Mouse (Mus musculus) forebrain, postnatal 0 days (tissue): ENCODE results near the gene BC051019. TPM values are rescaled to one million over a fixed set of nuclear protein-coding genes. Genes with fewer than 3 reads are reported as not detected.
A peak's percentile ranks its signal among the peaks of the same experiment; 100 is the strongest.

Source experiments
- ATAC-seq: fragments of 200-750 bp; cut with Nextera tagmentation; 2 replicates; pipeline ENCODE4 v1.8.0; 2017; ENCODE audit warnings: mild to moderate bottlenecking, moderate library complexity
- DNase-seq: peaks from one replicate; pipeline ENCODE4 v3.0.0-alpha.2; 2015
- H3K27ac ChIP-seq: fragments of 300-500 bp; sonication (generic); 2 replicates; pipeline ENCODE4 v1.5.1; 2014; ENCODE audit warnings: low read depth, mild to moderate bottlenecking, antibody characterized with exemption, low read length, moderate library complexity, mixed read lengths
- H3K27me3 ChIP-seq: fragments of 300-500 bp; sonication (generic); 2 replicates; pipeline ENCODE4 v1.6.1; 2014; ENCODE audit warnings: mild to moderate bottlenecking, low read length, mixed read lengths; ENCODE audit not compliant: insufficient read depth
- H3K36me3 ChIP-seq: fragments of 300-500 bp; sonication (generic); 2 replicates; pipeline ENCODE4 v1.6.1; 2014; ENCODE audit warnings: mild to moderate bottlenecking, moderate library complexity; ENCODE audit not compliant: insufficient read depth
- H3K4me1 ChIP-seq: fragments of 300-500 bp; sonication (generic); 2 replicates; pipeline ENCODE4 v1.6.1; 2014; ENCODE audit warnings: antibody characterized with exemption; ENCODE audit not compliant: insufficient read depth
- H3K4me2 ChIP-seq: fragments of 300-500 bp; sonication (generic); 2 replicates; pipeline ENCODE4 v1.6.1; 2014; ENCODE audit warnings: low read depth, mild to moderate bottlenecking, moderate library complexity
- H3K4me3 ChIP-seq: fragments of 300-500 bp; sonication (generic); 2 replicates; pipeline ENCODE4 v1.5.1; 2014; ENCODE audit warnings: low read depth, low read length, mixed read lengths
- H3K9ac ChIP-seq: fragments of 300-500 bp; sonication (generic); 2 replicates; pipeline ENCODE4 v1.6.1; 2014; ENCODE audit warnings: mild to moderate bottlenecking
- H3K9me3 ChIP-seq: fragments of 300-500 bp; sonication (generic); 2 replicates; pipeline ENCODE4 v1.6.1; 2016; ENCODE audit warnings: low read length
- CTCF ChIP-seq: sonication (generic); IDR thresholded peaks from 2 replicates; pipeline ENCODE4 v1.5.1; 2016; ENCODE audit warnings: antibody characterized with exemption, control low read depth, low read depth
- WGBS: fragments of 180-500 bp; shearing (Covaris S2); extraction: QIAGEN DNeasy Blood & Tissue Kit; methylation state at CpG from one replicate; pipeline ENCODE4 v1.1.7; 2014; 5-methylcytosine and 5-hydroxymethylcytosine counted together
- polyA plus RNA-seq: library from polyadenylated mRNA; unstranded; fragments of >200 nt; fragmentation: Nextera tagmentation; extraction: Ambion mirVana; gene quantifications from 2 replicates; pipeline ENCODE4 v1.2.1, GENCODE M21; 2015
- total RNA-seq: library from RNA; depleted of rRNA; stranded (reverse); fragments of >200 nt; gene quantifications from 2 replicates; pipeline ENCODE4 v1.2.3, GENCODE M21; 2014

Gene BC051019
- total and polyA plus RNA-seq, 2 experiments from 2014 or later: 0.33 to 1.4 TPM

DNA sequence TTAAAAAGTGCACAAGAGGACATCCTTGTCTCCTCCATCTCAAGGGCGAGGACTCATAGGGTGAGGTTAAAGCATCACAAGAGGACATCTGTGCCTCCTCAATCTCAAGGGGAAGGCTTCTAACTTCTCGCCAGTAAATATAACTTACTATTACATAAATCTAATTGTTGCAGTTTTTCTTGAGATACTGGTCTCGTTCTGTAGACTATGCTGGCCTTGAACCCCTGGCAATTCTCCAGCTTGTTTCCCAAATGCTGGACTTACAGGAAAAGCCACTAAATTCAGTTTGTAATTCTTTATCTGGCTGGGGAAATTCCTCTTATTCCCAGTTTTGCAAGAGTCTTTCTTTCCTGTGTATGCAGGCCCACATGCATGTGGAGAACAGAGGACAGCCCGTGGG lies 11.2 kb upstream of the BC051019 start:
- Histone ChIP-seq H3K4me2 (no peak overlapping the region), H3K4me3 (no peak overlapping the region), H3K27me3 (no peaks in the 10 kb centered on the region), H3K36me3 (peaks cover 45% of the 10 kb centered on the region), H3K27ac (no peak overlapping the region), H3K9me3 (no peaks in the 10 kb centered on the region), H3K9ac (no peak overlapping the region), H3K4me1 (no peaks in the 10 kb centered on the region)
- DNase-seq (no peak), ATAC-seq (no peak)
- 90% methylated on average over 4 of the region's 4 CpGs for WGBS
- TF ChIP-seq CTCF: no peak

DNA sequence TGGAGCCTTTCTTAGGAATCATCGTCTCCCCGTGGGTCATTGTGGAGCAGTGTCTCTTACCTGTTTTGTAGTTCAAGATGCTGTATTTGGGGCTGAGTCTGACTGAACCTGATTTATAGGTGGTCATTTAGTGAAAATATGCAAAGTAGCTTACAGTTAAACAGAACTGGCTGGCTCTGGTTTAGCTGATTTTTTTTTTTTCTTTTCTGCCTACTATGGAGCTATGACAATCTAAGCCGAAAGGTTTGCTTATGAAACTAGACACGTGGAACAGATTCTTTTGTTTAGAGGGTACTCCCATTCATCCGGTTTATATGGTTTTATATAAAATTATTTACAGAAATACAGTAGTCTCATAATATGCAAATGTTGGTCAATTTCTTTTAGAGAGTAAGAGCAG lies 8.0 kb upstream of the BC051019 start, which contains the start of gene Ascl3:
TSS of gene Ascl3 (minus strand) at position 101 of the 400 bp plus-strand sequence.
- no peak within 1 kb of the TSS for H3K9ac ChIP-seq

DNA sequence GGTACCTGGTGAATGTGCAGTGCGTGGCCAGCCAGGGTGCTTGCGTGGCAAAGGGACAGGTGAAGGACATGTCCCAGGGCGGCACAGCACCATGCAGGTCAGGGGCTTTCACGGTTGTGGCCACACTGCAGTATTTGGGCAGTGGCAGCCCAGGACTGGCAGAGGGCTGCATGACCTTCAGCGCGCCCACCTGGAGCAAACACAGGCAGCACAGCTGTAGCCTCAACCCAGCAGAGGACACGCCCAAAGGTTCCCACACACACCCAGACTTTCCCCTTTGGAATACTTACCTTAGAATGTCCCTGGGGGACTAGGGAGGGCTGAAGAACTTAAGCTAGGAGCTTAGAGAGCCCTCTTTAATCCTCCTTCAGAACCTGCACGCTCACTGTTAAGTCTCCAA lies 536 bp downstream of the BC051019 start:
- H3K4me1 ChIP-seq: no peaks in the 10 kb centered on the region
- no peak for ATAC-seq
- H3K4me2 ChIP-seq: no peak overlapping the region
- no peak overlapping the region for H3K4me3 ChIP-seq
- DNase-seq: no peak
- no peaks in the 10 kb centered on the region for H3K36me3 ChIP-seq
- 95% methylated on average over 8 of the region's 8 CpGs for WGBS
- TF ChIP-seq CTCF: no peak
- no peaks in the 10 kb centered on the region for H3K9me3 ChIP-seq
- H3K9ac ChIP-seq: no peak overlapping the region
- no peaks in the 10 kb centered on the region for H3K27me3 ChIP-seq
- no peak overlapping the region for H3K27ac ChIP-seq

More for the DNA sequence above, 8.0 kb upstream of the BC051019 start, which contains the start of gene Ascl3:
- DNase-seq (no peak), ATAC-seq (no peak)
- no peaks in the 10 kb centered on the region for H3K9me3 ChIP-seq
- H3K36me3 ChIP-seq: peaks cover 19% of the 10 kb centered on the region
- H3K27ac ChIP-seq: no peak within 1 kb of the TSS
- H3K4me1 ChIP-seq: no peaks in the 10 kb centered on the region
- no peaks in the 10 kb centered on the region for H3K27me3 ChIP-seq
- 86% methylated on average over 5 of the region's 5 CpGs for whole genome bisulfite sequencing
- no peak for TF ChIP-seq CTCF
- no peak within 1 kb of the TSS for H3K4me2 ChIP-seq
- H3K4me3 ChIP-seq: no peak within 1 kb of the TSS

DNA sequence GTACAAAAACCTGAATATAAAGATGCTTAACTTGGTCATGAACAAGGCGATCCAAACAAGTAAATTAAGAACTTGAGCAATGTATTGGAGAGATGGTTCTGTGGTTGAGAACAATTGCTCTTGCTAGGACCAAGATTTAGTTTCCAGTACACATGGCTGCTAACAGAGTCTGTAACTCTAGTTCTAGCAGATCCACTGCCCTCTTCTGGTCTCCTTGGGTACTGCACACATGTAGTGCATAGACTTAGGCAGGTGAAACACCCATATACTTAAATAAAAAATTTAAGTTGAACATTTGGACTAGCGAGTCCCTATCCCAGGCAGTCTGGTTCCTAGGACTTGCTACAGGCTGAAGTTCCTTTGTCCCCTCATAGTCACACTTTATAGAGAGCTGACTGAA lies 1.0 kb downstream of the BC051019 start:
- H3K27me3 ChIP-seq: no peaks in the 10 kb centered on the region
- no peaks in the 10 kb centered on the region for H3K9me3 ChIP-seq
- TF ChIP-seq CTCF: peak; percentile 44
- H3K27ac ChIP-seq: no peak overlapping the region
- ATAC-seq: no peak
- H3K36me3 ChIP-seq: no peaks in the 10 kb centered on the region
- H3K4me2 ChIP-seq: no peak overlapping the region
- no peak overlapping the region for H3K4me3 ChIP-seq
- no peak overlapping the region for H3K9ac ChIP-seq
- WGBS: 95% methylated on average over 2 of the region's 2 CpGs
- no peak for DNase-seq
- no peaks in the 10 kb centered on the region for H3K4me1 ChIP-seq

DNA sequence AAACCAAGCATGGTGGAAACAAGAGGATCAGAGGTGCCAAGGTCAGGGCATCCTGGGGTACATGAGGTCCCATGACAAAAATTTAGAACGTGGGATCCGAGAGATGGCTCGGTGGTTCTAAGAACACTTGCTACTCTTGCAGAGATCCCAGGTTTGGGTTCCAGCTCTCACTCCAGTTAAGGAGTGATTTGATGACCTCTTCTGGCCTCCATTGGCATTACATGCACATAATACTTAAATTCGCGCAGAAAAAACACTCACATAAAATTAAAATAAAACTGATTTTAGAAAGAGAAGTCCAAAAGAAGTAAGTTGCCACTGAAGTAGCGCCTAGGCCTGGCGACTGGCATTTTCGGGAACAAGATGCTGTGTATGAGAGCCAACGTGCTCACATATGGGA lies 4.4 kb downstream of the BC051019 start:
- H3K4me3 ChIP-seq: no peak overlapping the region
- H3K27ac ChIP-seq: no peak overlapping the region
- peak; percentile 72 for DNase-seq
- 56% methylated on average over 9 of the region's 9 CpGs for WGBS
- H3K9ac ChIP-seq: no peak overlapping the region
- TF ChIP-seq CTCF: peak; percentile 64
- no peaks in the 10 kb centered on the region for H3K36me3 ChIP-seq
- H3K4me2 ChIP-seq: no peak overlapping the region
- no peaks in the 10 kb centered on the region for H3K9me3 ChIP-seq
- no peaks in the 10 kb centered on the region for H3K27me3 ChIP-seq
- no peaks in the 10 kb centered on the region for H3K4me1 ChIP-seq
- no peak; the same call in 1 of the 2 replicates for ATAC-seq

DNA sequence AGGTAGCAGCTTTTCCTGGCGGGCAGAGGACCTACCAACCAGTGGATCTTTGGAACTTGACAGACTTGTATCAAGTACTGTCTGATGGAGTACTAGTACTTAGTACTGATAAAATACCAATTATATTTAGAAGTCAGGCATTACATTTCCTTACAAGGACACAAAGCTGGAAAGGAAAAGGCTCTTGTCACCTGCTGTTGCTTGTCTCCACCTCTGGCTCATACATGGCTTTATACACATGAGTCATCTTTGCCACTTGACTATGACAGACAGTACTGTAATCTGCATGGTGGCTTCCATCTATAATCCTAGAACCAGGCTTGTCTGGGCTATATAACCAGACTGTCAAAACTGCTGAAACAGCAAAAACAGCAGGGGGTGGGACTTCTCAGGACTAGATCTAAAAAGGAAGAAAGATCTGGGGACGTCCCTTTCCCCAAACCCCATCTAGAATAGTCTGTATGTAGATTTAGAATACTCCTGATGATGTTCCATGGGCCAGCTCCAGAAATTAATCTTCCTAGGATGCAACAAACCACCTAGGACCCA lies 10.1 kb downstream of the BC051019 start:
- TF ChIP-seq CTCF: no peak
- H3K36me3 ChIP-seq: 0 out of 2 replicates have a peak, but pooled peaks cover 17% of the 10 kb centered on the region
- H3K9ac ChIP-seq: no peak overlapping the region
- no peaks in the 10 kb centered on the region for H3K4me1 ChIP-seq
- no peaks in the 10 kb centered on the region for H3K27me3 ChIP-seq
- DNase-seq (no peak), ATAC-seq (no peak)
- no peak overlapping the region for H3K4me3 ChIP-seq
- 83% methylated on average over 2 of the region's 2 CpGs for WGBS
- H3K27ac ChIP-seq: no peak overlapping the region
- no peaks in the 10 kb centered on the region for H3K9me3 ChIP-seq
- no peak overlapping the region for H3K4me2 ChIP-seq

DNA sequence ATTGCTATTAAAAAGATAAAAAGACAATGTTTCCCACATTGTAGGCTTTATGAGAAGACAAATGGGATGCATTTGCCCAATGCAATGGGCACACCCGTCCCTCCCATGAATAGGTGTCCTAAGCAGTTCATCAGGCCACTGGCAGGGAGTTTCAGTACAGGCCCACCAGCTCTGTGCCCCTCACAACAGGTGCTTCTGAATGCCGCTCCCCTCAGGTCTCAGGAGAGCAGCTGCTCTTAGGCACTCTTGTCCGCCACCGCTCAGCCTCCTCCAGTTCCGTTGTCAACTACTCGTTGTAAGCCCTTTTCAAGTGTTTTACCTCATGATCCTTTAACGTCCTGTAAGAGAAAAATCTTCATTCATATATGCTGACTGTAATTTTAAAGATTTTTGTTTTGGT lies 11.5 kb downstream of the BC051019 start:
- Histone ChIP-seq H3K27ac (no peak overlapping the region), H3K9me3 (no peaks in the 10 kb centered on the region), H3K27me3 (no peaks in the 10 kb centered on the region), H3K9ac (no peak overlapping the region), H3K36me3 (0 out of 2 replicates have a peak, but pooled peaks cover 17% of the 10 kb centered on the region), H3K4me1 (no peaks in the 10 kb centered on the region), H3K4me2 (no peak overlapping the region), H3K4me3 (no peak overlapping the region)
- 92% methylated on average over 7 of the region's 7 CpGs for WGBS
- TF ChIP-seq CTCF: no peak
- DNase-seq: no peak
- no peak for ATAC-seq
